In genomic region chr3:19425322-19425721, GRCm38 (mm10) we compare ENCODE assay signal across 13 mouse cellular contexts.
"Had no signal": no experiment of that assay in that cellular context is flagged by ENCODE, and none has a peak within 500 bp of the region (broad histone marks: within the 10 kb centered on the region; RNA-seq: fewer than 3 reads in every experiment).

No protein-coding gene starts in this region.

- H3K27me3 ChIP-seq: midbrain, embryonic 12.5 days; neural tube, embryonic 15.5 days had no signal

- H3K4me3 ChIP-seq: midbrain, embryonic 12.5 days; neural tube, embryonic 15.5 days had no signal

- H3K9ac ChIP-seq: liver, embryonic 14.5 days; midbrain, embryonic 12.5 days; neural tube, embryonic 15.5 days had no signal

- H3K36me3 ChIP-seq: midbrain, embryonic 12.5 days; neural tube, embryonic 15.5 days had no signal

- DNase-seq: kidney, postnatal 36 days; layer of hippocampus, adult 9-11 months; layer of hippocampus, postnatal 36 days; lung, adult 18-20 months; right cerebral cortex, adult 18-20 months; right cerebral cortex, postnatal 25 days; thymus, adult 18-20 months; thymus, postnatal 14 days had no signal

- H3K9me3 ChIP-seq: midbrain, embryonic 12.5 days; neural tube, embryonic 15.5 days had no signal

- H3K4me2 ChIP-seq: midbrain, embryonic 12.5 days; neural tube, embryonic 15.5 days had no signal

- ATAC-seq: midbrain, embryonic 16.5 days had no signal

- H3K4me1 ChIP-seq: midbrain, embryonic 12.5 days; neural tube, embryonic 15.5 days had no signal

- H3K27ac ChIP-seq: kidney, postnatal 0 days; liver, embryonic 14.5 days; midbrain, embryonic 12.5 days; neural tube, embryonic 15.5 days had no signal
